Mouse (Mus musculus): Measurements from ENCODE around the gene Cdcp1.

Gene Cdcp1

DNA sequence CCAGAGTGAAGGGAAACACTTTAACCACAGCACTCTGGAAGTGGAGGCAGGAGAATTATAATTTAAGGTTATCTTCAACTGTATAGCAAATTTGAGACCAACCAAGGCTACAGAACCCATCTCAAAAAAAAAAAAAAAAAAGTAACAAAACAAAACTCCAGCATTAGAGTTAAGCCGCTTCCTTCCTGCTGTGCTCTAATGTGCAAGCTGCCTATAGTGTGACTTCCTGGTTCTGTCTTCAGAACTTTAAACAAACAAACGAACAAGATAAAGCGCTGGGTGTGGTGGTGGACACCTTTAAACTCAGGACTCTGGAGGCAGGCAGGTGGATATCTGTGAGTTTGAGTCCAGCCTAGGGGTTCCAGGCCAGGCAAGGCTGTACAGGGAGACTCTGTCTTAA, 63.8 kb downstream of the Cdcp1 start:
- DNase-seq (ENCODE audit: low read depth, low spot score): no peak

- DNase-seq (ENCODE audit: low read depth, low spot score): peak; percentile 79
These were observed 64.3 kb downstream of the Cdcp1 start for GRCm38 (mm10) chr9:123151561-123151960.

GRCm38 (mm10) chr9:123150241-123151020, 65.4 kb downstream of the Cdcp1 start, which contains the start of gene Clec3b:
Clec3b (plus strand) TSS chr9:123150946.
- peak; percentile 87 for DNase-seq (ENCODE audit: low read depth, low spot score)

DNA sequence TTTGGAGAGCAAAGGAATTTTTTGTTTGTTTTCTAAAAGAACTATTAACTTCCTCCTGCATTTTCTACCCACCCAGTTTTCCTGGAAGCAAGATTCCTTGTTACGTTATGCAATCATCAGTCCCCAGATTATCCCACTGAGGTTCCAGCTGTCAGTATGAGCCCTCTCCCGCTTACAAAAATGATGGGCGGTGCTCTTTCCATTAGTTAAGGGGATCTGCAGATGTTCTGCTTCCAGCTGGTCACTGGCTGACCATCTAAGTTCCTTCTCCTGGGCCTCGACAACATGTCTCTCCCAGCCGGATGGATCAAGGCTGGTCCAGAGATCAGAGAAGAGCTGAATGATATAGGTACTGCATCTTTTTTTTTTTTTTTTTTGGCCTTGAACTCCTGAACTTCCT, 67.4 kb downstream of the Cdcp1 start:
- peak; percentile 89 for DNase-seq (ENCODE audit: low read depth, low spot score)

- no peak for DNase-seq (ENCODE audit: low read depth, low spot score)
These were observed 75.8 kb downstream of the Cdcp1 start for GRCm38 (mm10) chr9:123139887-123140614.

- DNase-seq (ENCODE audit: low read depth, low spot score): peak; percentile 72
These were observed 76.9 kb downstream of the Cdcp1 start for GRCm38 (mm10) chr9:123138891-123139474.

DNA sequence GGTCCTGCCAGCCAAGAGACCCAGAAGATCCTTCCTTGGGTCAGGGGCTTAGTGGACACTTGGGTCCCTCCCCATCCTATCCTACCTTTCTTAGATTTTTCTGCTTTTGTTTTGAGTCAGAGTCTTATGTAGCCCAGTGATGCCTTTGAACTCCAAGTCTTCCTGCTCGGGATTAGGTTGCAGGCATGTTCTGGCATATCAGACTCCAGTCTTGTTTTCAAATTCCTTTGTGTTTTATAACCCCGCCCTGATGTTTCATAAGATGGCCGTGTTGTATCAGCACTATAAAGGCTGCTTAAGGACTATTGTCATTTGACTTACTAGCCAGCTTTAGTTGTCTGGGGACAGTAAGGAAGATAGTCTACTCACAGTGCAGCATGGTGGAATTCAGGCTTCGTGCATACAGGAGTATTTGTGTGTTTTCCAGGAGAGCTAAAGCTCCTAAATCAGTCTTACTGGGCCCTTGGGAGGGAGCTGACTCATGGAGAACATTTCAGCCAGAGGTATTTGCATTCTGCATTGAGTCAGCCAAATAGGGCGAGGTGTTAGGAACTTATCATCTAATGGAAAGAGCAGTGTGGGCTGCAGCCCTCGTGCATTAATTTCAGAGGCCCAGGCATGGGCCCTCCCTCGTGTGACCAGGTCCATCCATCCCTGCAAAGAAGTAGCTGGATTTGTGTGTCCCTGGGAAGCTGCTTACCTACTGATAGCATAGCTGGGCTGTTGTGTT, 78.7 kb downstream of the Cdcp1 start:
- peak; percentile 64 for DNase-seq (ENCODE audit: low read depth, low spot score)

- no peak for DNase-seq (ENCODE audit: low read depth, low spot score)
These were observed 82.8 kb downstream of the Cdcp1 start for GRCm38 (mm10) chr9:123132994-123133393.

DNA sequence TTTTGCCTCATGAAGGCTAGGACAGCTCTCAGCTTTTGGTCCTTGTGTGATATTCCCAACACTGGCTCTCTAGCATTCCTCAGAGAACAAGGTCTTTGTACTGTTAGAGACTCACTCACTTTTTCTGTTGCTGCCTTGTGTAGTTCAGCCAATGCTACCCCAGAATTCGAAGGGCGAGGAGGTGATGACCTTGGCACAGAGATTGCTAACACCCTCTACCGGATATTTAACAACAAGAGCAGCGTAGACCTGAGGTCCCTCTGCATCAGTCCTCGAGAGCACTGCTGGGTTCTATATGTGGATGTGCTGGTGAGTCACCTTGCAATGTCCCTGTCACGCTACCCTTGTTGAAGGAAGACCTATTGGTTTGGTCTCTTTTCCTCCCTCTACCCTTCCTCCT, 88.2 kb downstream of the Cdcp1 start:
- no peak for DNase-seq (ENCODE audit: low read depth, low spot score)

DNA sequence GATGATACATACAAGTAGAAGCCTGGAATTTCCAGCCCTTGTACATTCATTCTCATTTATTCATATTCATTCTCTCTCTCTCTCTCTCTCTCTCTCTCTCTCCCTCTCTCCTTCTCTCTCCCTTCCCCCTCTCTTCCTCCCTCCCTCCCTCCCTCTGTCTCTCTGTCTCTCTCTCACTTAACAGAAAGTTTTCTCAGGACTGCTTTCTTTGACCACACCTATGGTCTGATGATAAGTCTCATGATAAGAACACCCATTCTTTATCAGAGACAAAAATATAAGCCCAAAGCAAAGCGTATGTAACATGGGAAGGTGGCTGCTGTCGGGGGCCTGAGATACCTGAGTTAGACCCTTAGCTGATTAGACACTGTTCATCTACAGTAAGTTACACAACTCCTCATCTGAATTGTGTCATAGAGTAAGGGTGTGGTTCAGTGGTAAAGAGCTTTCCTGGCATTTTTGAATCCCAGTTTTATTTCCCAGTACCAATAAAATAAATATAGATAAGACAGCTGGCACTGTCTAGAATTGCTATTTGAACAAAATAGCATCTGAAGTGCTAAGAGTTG, 91.3 kb downstream of the Cdcp1 start:
- no peak for DNase-seq (ENCODE audit: low read depth, low spot score)

DNA sequence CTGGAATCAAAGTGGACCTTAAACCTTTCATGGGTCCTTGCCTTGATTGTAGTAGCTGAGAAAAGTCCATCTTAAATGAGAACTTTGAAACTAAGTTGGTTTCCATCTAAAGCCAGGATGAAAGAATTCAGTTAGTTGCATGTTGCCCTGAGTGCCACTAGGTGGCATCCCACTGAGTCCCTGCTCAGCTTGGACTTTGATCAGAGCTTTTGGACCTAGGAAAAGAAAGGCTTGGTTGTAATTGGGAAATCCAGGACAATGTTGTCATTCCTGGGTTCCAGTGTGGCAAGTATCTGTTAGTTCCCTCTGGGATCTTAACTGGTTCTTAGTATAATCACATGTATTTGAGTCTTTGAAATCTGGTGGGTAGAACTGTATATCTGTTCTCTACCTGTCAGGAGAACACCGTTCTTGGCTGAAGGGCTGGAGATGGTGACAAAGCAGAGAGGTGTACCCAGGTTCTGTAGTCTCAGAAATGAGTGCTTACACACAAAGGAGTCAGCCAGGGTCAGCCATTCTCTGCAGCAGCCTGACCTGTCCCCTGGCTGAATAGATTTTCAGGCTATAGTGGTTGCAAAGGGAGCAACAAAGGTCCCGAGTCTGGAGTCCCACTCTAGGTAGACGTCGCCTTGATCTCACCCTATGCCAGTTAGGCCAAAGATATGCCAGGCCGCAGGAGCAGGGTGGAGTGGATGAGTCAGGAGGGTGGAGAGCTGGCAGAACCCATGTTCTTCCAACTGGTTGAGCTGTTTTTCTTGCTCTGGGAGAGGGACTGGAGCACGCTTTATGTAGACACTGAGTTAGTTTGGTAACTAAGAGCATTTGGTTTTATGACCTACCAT, 92.0 kb downstream of the Cdcp1 start:
- peak; percentile 53 for DNase-seq (ENCODE audit: low read depth, low spot score)

DNA sequence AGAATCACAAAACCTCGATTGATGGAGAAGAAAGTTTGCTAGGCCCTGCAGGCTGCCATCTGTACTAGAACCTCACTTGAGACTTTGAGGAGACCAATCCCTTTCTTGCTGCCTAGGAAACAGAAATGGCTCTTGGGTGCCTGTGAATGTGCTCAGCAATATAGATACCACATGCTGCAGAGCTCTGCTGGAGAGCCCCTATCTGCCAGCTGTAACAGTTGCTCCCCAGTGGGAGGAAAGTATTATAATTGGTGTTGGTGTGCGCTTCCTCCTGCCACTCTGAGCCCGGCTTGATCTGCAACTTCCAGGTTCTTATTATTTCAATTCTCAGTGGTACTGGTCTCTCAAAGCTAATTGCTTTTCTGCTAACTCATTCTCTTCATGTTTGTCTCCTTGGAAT, 92.8 kb downstream of the Cdcp1 start:
- no peak for DNase-seq (ENCODE audit: low read depth, low spot score)
